Mouse (Mus musculus) right cerebral cortex, postnatal 10 days (tissue): ENCODE measurements around the gene Syt13.
A peak's percentile ranks its signal among the peaks of the same experiment; 100 is the strongest.

Source experiments
- DNase-seq, 2 experiments: peaks; one replicate each; pipeline ENCODE4 v3.0.0; 2021; ENCODE audit warnings: low spot score in 2 of 2

The Syt13 gene

DNA sequence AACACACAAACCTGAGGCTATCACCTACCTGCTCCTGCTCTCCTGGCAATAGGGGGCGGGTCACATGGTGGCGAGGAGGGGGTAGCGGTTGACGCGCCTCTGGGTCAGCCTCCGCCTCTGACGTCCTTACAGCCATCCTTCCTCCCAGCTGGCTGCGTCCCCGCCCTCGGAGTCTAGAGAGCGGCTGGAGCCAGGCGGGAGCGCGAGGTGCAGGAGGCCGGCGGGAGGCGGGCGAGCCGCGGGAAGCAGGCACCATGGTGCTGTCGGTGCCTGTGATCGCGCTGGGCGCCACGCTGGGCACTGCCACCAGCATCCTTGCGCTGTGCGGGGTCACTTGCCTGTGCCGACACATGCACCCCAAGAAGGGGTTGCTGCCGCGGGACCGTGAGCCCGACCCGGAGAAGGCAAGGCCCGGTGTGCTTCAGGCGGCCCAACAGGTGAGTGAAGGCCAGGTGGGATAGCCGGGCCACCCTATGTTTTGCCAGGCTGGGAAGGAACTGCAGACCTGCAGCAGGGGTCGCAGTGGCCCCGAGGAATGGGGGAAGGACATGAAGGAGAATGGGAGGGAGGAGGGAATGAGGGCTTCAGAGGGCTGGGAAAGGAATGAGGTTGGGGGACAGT lies at the start of gene Syt13:
Syt13 (plus strand) TSS at position 166 of the 621 bp plus-strand sequence.
- DNase-seq, result peak; percentile 82 to 84

DNA sequence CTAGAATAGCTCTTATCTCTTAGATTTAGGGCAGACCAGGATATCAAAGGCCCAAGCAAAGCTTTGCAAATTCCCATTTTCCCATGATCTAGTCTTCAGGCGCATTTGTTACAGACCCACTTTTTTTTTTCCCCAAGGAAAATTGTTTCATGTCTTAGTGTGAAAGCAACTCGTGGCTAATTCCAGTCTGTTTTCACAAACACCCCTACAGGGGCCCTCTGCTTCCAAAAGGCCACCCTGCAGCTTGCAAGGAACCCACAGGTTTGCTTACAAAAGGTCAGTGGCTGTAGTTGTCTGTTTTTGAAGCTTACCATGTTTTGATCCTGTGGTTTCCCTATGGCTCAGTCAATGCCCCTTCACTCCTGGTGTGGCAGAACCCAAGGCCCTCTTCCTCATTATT lies 48.3 kb upstream of the Syt13 start:
- no peak for DNase-seq

DNA sequence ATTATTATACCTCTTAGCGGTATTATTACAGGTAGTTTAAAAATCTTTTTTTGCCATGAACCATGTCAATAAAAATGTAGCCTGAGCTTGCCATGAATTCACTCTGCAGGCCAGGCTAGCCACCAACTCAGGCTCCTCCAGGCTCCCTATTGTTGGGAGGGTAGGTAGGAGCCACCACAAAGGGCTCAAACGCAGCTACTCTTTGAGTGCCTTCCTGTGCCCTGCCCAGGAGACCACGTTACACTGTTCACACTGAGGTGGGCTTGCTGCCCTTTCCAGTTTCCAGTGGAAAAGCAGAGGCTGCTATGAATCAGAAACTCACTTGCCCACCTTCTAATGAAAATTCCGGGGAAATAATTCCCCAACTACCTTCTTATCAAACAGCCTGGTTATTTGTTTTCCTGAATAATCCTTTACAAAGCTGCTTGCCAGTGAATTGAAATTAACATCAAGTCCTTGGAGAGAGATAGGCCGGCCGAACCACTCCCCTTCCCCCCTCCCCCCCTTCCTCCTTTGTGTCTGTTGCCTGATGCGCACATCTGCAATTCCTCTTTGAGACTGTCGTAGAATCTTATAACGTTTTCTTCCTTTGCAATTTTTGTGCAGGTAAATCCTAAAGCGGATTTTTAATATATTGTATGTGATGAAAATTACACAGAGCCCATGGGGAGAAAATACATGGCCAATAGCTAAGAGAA lies 44.6 kb upstream of the Syt13 start:
- no peak for DNase-seq

DNA sequence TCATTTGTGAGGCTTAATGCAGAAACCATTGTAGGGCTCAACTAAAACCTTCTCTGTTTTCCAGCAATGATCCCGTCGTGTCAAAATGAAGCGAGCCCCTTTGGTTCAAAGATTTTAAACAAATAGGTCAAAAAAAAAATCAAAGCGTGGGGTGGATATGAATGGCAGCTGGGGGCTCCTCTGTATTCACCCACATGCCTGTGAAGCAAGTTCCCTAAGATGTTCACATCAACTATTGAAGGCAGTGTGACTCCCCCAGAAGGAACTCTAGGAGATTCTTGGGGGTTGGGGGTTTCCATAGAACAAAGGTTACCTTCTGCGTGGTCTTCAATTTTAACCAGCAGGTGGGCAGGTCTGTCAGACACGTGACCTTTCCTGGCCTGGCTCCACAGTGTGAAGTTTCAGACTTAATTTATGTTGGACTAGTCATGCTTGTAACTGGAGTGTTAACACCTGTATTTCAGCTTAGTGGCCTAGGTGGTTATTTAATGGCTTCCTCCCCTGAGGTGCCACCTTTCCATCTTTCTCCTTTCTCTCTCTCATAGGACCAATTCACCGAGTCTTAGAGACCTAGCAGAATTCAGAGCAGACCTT lies 43.7 kb upstream of the Syt13 start:
- DNase-seq, result no peak

DNA sequence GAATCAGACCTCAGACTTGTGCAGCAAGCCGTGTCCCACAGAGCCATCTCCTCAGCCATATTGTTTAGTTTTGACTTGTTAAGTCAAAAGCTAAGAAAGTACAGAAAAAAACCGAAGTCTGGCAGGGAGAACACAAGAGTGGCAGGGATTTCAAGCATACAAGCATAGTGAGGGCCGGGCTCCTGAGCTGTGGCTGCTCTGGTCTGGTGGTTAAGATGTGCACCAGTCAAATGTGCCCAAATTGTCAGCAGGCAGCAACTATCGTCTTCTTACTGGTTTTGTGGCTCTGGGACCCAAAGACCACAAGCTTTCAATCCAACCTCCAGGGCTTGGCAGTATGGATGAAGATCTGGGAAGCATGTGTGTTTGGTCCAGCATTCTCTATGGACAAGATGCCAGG lies 42.2 kb upstream of the Syt13 start:
- no peak for DNase-seq

DNA sequence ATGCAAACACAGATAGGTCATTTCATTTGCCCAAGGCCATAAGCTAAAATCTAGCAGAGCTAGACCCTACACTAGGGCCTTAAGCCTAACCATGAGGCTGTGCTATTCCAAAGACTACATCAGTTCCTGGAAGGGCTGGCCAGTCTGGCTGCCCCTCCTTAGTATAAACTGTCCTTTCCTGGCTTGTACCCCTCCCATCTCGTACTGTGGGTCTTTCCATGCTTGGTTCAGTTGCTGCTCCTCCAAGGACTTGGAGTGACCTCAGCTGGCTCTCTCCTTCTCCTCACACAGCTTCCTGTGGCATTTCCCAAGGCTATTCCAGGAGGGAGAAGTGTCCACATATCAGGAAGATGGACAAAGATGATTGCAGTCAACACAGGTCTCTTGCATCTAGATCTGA lies 40.3 kb upstream of the Syt13 start:
- DNase-seq, result no peak

DNA sequence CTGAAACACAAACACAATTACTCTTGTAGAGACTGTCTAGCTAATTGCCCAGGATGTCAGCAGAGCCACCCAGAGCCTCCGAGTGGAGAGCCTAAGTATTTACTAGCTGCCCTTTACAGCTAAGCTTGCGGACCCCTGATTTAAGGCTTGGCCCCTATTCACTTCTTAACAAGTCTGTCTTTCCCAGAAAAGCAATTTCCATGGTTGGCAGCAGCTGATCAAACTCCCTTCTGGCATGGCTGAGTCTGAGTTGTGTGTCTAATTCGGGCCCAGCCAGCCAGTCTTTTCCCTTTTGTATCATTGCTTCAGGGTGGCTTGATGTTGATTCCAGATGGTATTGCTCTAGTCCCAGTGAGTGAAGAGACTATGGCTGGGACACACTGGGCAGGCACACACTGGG lies 37.4 kb upstream of the Syt13 start:
- DNase-seq, result peak; percentile 38 to 57

DNA sequence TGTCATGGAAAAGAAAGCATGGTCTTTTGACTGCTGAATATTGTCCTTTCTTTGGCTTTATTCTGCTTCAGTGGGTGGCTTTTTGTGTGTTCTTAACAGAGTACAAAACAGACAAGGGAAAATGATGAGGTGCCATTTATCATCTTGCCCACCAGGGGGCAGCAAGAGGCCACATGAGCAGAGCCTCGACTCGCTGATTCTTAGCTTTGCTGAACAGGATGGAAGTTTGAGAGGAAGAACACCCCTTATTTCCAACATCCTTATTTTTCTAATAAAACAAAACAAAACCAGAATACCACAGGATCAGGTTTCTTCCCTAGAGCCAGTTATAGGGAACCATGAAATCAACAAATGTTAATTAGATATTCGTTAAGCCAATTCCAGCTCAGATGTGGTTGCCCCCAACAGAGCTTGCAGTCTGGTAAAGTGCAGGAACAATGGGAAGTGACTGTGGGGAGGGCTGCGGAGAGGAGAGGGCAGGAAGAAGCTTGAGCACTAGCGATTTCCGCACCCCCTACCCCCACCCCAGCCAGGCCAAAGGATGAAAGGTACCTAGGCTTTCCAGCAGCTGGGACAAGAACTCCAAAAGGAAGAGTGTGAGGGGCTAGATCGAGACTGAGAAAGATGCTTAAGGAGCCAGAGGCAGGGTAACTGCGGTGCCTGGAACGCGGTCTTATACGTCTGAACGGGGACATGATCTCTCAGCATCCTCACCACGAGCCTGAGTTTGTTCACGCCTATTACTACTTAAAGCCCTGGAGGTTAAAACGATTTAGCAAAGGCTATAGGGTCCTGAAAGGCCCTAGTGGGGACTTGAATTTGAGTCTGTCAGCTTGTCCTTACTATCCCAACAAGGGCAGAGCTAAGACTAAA lies 31.6 kb upstream of the Syt13 start:
- peak; percentile 83 to 84 for DNase-seq

DNA sequence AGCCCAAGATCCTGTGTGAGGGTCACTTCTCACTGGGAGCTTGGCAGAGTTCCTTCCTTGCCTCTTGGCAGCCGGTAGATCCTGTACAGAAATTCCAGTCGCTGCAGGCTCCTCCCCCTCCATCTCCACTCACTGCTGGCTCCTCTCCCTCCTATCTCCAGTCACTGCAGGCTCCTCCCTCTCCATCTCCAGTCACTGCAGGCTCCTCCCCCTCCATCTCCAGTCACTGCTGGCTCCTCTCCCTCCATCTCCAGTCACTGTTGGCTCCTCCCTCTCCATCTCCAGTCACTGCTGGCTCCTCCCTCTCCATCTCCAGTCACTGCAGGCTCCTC lies 31.0 kb upstream of the Syt13 start:
- DNase-seq, result no peak

DNA sequence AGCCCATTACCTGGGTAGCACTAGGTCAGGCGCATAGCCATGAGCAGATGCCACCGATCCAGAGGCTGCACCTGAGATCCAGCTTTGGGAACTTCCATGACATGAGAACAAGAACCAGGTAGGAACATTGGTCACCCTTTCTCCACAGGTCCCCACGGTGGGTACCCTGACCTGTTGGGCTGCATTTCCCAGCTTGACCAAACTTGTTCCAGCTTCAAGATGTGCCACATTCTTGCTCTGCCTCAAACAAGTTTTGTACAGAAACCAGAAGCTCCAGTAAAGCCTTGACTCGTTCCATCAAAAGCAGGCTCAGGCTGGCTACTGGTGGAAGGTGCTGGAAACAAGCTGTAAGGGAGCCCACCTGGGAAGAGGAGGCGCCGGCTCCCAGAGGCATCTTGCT lies 29.9 kb upstream of the Syt13 start:
- no peak for DNase-seq

DNA sequence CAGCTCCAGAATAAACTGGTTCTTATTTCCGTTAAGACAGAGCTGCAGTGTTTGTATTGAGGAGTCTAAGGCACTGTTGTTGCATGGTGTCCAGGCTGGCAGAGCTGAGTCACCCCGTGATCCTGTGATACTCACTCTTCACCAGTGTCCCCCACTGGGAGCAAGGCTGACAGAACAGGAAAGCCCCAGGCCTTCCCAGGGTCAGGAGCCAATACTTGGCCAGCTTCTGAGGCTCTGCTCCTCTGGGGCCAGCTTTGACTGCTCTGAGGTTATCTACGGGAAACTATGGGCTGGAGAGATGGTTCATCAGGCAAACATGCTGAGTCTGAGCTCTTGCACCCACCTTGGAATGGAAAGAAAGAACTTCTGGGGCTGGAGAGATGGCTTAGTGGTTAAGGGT lies 28.0 kb upstream of the Syt13 start:
- DNase-seq, result no peak

DNA sequence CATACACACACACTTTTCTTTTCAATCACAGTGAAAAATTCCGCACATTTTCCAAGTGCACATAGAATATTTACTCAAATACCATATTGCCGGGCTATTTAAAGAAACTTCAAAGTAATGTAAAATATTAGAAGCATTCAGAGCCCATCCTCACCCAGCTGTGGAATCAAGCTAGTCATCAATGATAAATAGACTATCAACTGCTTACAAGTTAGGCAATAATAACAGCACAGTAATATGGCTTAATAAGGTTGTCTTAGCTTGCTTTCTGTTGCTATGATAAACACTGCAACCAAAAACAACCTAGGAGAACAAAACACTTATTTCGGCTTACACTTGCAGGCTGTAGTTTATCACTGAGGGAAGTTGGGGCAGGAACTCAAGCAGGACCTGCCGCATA lies 22.4 kb upstream of the Syt13 start:
- no peak for DNase-seq

DNA sequence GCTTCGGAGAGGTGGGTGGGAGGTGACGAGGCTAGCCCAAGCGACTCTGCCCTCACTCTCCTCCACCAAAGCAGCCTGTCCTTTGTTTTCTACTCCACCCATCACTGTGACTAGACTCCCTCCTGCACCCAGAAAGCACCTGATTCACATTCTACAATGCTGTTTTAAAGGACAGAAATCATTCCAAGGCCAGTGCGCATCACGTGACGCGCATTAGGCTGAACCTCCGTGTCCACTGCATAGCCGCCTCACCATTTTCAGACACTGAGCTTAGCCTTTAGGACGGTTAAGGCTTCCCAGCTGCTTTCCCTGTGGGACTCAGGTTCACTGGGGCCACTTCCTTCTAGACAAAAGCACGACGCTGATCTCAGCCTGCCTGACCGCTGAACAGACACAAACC lies 11.2 kb upstream of the Syt13 start:
- DNase-seq, result no peak

DNA sequence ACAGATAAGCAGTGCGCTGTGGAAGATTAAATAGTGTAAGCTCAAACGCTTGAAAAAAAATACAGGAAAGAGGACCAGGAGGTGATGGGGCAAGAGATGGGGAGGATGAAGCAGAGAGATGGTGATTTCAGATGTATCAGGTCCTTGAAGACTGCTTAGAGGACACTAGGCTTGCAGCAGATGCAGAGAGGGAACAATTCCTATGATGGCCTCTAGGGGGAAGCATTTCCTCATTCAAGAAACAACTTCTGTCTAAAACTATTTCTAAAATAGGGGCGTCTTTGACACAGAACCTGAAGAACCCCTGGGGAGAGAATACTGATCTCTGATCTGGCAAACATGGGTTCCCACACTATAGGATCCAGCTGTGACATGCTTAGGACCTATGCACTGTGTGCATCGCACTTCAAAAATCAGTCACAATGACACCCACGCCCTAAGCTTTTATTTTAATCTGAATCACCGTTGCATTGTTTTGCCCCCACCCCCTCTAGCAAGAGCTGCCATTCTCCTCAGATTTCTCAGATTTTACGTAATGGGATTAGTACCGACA lies 10.5 kb upstream of the Syt13 start:
- DNase-seq, result peak; percentile 69 to 76

DNA sequence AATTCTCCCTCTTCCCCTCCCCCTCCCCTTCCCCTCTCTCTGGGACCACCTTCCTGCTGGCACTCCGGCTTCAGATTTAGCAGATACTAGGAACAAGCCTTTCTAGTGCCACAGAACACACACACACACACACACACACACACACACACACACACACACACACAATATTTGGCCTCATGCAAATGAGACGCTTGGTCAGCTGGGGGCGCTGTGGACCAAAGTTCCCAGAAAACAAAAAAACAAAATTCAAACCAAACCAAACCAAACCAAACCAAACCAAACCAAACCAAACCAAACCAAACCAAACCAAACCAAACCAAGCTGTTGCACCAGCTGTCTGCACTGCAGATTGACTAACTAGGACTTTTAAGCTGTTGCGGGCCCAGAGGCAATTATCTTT lies 4.5 kb upstream of the Syt13 start:
- DNase-seq, result no peak

DNA sequence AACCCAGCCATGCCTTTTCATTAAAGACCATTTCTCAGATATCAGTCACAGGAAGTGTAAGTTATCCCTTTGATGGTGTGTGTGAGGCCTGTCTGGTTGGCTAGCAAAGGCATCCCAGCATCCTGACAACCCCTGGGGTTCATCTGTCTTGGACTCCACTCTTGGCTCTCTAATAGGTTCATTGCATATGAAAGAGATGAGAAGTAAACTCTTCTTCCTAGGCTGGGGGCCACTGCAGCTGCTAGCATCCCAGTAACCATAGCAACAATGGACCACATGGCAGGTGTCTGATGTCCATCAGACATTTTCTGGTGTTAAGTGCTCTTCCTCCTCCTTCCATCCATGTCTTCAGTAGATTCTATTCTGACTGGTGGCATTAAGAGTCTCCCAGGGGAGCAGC lies 2.6 kb upstream of the Syt13 start:
- DNase-seq, result no peak

DNA sequence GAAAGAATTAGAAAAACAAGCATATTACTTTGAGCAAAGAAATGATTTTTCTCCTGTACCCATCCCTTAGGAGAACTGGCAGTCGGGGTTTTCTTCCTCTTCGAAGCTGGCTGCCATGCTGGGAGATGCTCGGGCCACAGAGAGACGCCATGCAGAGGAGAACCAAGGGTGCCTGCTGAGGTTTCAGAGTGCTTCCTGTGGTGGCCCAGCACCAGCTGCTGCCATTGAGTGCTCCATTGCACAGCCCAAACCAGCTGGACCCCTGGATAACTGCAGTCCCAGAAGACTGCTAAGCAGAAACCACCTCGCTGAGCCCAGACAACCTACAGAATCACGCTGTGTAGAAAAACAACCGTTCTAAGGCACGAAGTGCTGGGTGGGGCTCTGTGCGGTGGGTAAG lies 1.6 kb upstream of the Syt13 start:
- DNase-seq, result no peak

DNA sequence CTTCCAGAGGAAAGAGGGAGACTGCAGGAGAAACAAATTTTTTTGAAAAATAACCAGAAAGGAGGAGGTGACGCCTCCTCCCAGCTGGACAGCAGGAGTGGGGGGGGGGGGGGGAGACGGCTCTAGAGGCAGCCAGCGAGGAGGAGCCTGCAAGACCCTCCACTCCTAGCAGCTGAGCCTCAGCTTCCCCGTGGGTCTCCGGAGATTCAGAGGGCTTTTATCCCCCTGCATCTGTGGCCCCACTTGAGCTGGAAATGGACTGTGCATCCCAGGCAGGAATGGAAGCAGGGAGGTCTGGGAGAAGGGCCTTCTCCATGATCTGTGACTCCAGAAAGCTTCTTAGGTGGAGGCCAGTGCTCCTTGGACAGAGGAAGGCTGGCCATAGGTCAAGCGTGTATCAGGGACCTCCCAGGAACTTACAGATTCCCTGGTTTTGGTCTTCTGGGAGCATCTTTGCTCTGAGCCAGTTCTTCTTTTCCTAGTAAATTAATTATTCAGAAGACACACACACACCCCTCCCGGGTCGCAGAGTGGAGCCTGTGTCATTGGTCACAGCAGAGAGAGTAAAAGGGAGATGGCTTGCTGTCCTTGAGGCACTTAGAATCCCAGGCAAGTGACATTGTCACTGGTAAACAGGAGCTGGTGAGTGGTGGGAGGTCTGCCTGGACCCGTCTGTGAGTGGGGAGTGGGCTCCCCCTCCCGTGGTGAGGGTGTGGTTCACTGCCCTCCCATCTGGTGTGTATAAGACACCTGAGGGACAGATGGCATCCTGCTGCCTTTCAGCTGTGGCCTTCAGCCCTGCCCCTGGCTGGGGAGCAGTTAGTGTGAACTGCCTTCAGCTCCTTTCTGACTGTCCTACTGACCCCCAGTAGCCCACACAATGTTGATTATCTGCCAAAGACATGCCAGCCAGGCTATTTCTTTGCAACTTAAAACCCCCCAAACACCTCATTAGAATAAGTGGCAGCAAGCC lies 1.0 kb downstream of the Syt13 start:
- DNase-seq, result no peak

DNA sequence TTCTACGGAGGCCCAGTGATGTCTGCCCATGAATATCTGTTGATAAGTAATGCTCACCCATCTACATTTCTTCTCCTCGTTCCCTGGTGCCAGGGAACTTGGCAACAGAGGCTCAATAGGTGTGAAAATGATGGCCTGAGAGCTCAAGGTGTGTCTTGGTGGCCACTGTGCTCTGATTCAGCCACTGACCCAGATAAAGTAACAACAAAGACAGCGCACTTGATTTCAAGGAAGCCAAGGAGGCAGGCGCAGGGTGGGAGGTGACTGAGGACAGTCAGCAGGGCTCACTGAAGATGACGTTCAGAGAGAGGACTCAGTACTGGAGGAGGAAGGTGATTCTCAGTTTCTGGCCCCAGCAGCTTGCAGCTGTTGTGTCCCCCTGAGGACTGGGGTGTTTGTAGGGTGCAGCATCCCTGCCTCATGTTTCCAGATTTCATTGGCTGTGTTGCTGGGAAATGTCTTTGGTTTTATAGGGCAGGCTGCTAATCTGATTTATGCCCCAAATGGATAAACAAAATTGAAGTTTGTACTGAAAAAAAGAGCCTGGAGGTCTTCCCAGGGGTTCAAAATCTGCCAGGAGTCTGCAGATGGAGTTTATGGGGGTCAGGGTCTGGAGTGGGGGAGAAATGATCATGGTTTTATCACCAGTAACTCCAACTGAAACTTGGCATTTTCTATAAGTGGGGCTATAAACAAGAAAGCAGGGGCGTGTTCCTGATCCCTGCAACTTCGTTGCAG lies 2.7 kb downstream of the Syt13 start:
- no peak for DNase-seq

DNA sequence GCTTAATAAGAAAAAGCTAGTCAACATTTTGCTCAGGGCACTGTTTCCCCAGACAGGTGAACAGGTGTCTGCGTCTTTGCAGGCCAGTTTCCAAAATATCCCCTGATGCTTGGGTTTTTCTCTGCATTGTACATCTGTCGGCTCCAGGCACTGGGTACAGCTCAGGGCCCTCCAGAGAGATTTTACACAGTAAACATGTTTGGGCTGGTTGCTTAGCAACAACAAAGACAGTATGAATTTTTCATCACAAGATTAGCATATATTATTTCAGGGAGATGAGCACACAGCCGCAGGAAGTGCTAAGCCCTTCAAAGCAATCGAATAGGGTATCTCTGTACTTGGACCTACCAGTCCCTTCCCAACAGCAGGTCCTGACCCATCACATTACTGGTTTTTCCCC lies 5.8 kb downstream of the Syt13 start:
- DNase-seq, result peak in 1 of 2 experiments; percentile 74
